Mouse (Mus musculus): ENCODE data around the gene Cfap97d1. TPM values are rescaled to one million over a fixed set of nuclear protein-coding genes. Genes with fewer than 3 reads are reported as not detected.

Gene Cfap97d1
- polyA plus RNA-seq, 2 experiments = not detected

GRCm38 (mm10) chr11:102025991-102026660 lies 42.0 kb downstream of the Cfap97d1 start:
- H3K36me3 ChIP-seq (replicated peaks; ENCODE audit: control insufficient read depth, insufficient read depth, low read depth) = no peaks in the 10 kb centered on the region
- H3K4me2 ChIP-seq (ENCODE audit: low read depth) = peak overlapping the region; percentile 71
- peak overlapping the region; percentile 50 to 56 for H3K4me3 ChIP-seq (ENCODE audit: insufficient read depth in 1 of 2, low read depth in 2 of 2, low read length in 2 of 2)
- no peak for TF ChIP-seq CTCF (IDR thresholded peaks at IDR 0.05; ENCODE audit: low read depth)
- no peak for TF ChIP-seq EP300 (IDR thresholded peaks at IDR 0.05; ENCODE audit: low read depth)
- no peak overlapping the region for H3K27ac ChIP-seq
- H3K4me1 ChIP-seq (replicated peaks; ENCODE audit: control insufficient read depth in 2 of 2, insufficient read depth in 2 of 2, low read length in 1 of 2) = peaks cover 6 to 7% of the 10 kb centered on the region in 2 experiments; a peak in 3 of 4 replicates
- 6% methylated on average over 23 of the region's 23 CpGs for WGBS (ENCODE audit: insufficient replicate concordance)
- no peak overlapping the region for H3K9ac ChIP-seq (replicated peaks)
- no peaks in the 10 kb centered on the region for H3K9me3 ChIP-seq (ENCODE audit: control insufficient read depth, low read length)
- ATAC-seq (ENCODE audit: insufficient read depth) (no peak), DNase-seq (ENCODE audit: low read depth in 3 of 3, low spot score in 3 of 3) (no peak)
- peaks cover 35% of the 10 kb centered on the region for H3K27me3 ChIP-seq (ENCODE audit: control insufficient read depth, insufficient read depth, low read length)

GRCm38 (mm10) chr11:102026694-102027360 lies 42.7 kb downstream of the Cfap97d1 start:
- H3K4me3 ChIP-seq (ENCODE audit: insufficient read depth in 1 of 2, low read depth in 2 of 2, low read length in 2 of 2) = peak overlapping the region; percentile 50 to 56
- H3K9me3 ChIP-seq (ENCODE audit: control insufficient read depth, low read length) = no peaks in the 10 kb centered on the region
- H3K36me3 ChIP-seq (replicated peaks; ENCODE audit: control insufficient read depth, insufficient read depth, low read depth) = no peaks in the 10 kb centered on the region
- no peak overlapping the region for H3K27ac ChIP-seq
- peak overlapping the region; percentile 71 for H3K4me2 ChIP-seq (ENCODE audit: low read depth)
- H3K9ac ChIP-seq (replicated peaks) = no peak overlapping the region
- ATAC-seq (ENCODE audit: insufficient read depth) (peak; percentile 37; the same call in 1 of the 2 replicates), DNase-seq (ENCODE audit: low read depth in 3 of 3, low spot score in 3 of 3) (no peak)
- TF ChIP-seq CTCF (IDR thresholded peaks at IDR 0.05; ENCODE audit: low read depth) (no peak), EP300 (IDR thresholded peaks at IDR 0.05; ENCODE audit: low read depth) (no peak)
- peaks cover 6 to 7% of the 10 kb centered on the region in 2 experiments; a peak in 3 of 4 replicates for H3K4me1 ChIP-seq (replicated peaks; ENCODE audit: control insufficient read depth in 2 of 2, insufficient read depth in 2 of 2, low read length in 1 of 2)
- peaks cover 35% of the 10 kb centered on the region for H3K27me3 ChIP-seq (ENCODE audit: control insufficient read depth, insufficient read depth, low read length)
- under 1% methylated on average over 70 of the region's 73 CpGs for WGBS (ENCODE audit: insufficient replicate concordance)

- Histone ChIP-seq H3K27me3 (ENCODE audit: control insufficient read depth, insufficient read depth, low read length) (peaks cover 35% of the 10 kb centered on the region), H3K27ac (no peak overlapping the region), H3K4me1 (replicated peaks; ENCODE audit: control insufficient read depth in 2 of 2, insufficient read depth in 2 of 2, low read length in 1 of 2) (peaks cover 6 to 7% of the 10 kb centered on the region in 2 experiments; a peak in 3 of 4 replicates), H3K4me3 (ENCODE audit: insufficient read depth in 1 of 2, low read depth in 2 of 2, low read length in 2 of 2) (no peak overlapping the region), H3K36me3 (replicated peaks; ENCODE audit: control insufficient read depth, insufficient read depth, low read depth) (no peaks in the 10 kb centered on the region), H3K9ac (replicated peaks) (no peak overlapping the region), H3K9me3 (ENCODE audit: control insufficient read depth, low read length) (no peaks in the 10 kb centered on the region), H3K4me2 (ENCODE audit: low read depth) (peak overlapping the region; percentile 71)
- DNase-seq (ENCODE audit: low read depth in 3 of 3, low spot score in 3 of 3) (no peak), ATAC-seq (ENCODE audit: insufficient read depth) (no peak)
- TF ChIP-seq CTCF (IDR thresholded peaks at IDR 0.05; ENCODE audit: low read depth) (no peak), EP300 (IDR thresholded peaks at IDR 0.05; ENCODE audit: low read depth) (no peak)
- 15% methylated on average over 12 of the region's 12 CpGs for WGBS (ENCODE audit: insufficient replicate concordance)
These were observed 43.4 kb downstream of the Cfap97d1 start for GRCm38 (mm10) chr11:102027361-102028017.

GRCm38 (mm10) chr11:102028087-102028816 lies 44.2 kb downstream of the Cfap97d1 start, which contains the start of gene Mpp3:
TSS of gene Mpp3 (minus strand) at chr11:102028461.
- no peak for DNase-seq (ENCODE audit: low read depth in 3 of 3, low spot score in 3 of 3)
- no peaks in the 10 kb centered on the region for H3K36me3 ChIP-seq (replicated peaks; ENCODE audit: control insufficient read depth, insufficient read depth, low read depth)
- no peak within 1 kb of the TSS for H3K4me3 ChIP-seq (ENCODE audit: insufficient read depth in 1 of 2, low read depth in 2 of 2, low read length in 2 of 2)
- no peak within 1 kb of the TSS for H3K9ac ChIP-seq (replicated peaks)
- H3K27ac ChIP-seq = no peak within 1 kb of the TSS
- TF ChIP-seq CTCF (IDR thresholded peaks at IDR 0.05; ENCODE audit: low read depth) (no peak), EP300 (IDR thresholded peaks at IDR 0.05; ENCODE audit: low read depth) (no peak)
- no peaks in the 10 kb centered on the region for H3K9me3 ChIP-seq (ENCODE audit: control insufficient read depth, low read length)
- 61% methylated on average over 6 of the region's 6 CpGs for WGBS (ENCODE audit: insufficient replicate concordance)
- peaks cover 35% of the 10 kb centered on the region for H3K27me3 ChIP-seq (ENCODE audit: control insufficient read depth, insufficient read depth, low read length)
- ATAC-seq (ENCODE audit: insufficient read depth) = no peak
- peaks cover 6 to 7% of the 10 kb centered on the region in 2 experiments; a peak in 3 of 4 replicates for H3K4me1 ChIP-seq (replicated peaks; ENCODE audit: control insufficient read depth in 2 of 2, insufficient read depth in 2 of 2, low read length in 1 of 2)
- peak within 1 kb of the TSS; percentile 71 for H3K4me2 ChIP-seq (ENCODE audit: low read depth)
